Mouse (Mus musculus) ES-E14 (cell line): ENCODE results near the gene Dab2ip. TPM values are rescaled to one million over a fixed set of nuclear protein-coding genes. Genes with fewer than 3 reads are reported as not detected.
A peak's percentile ranks its signal among the peaks of the same experiment; 100 is the strongest.

ENCODE experiments used
- DNase-seq: peaks from one replicate; pipeline ENCODE4 v3.0.0-alpha.2; 2013; ENCODE audit warnings: low read depth, low spot score
- H3K27ac ChIP-seq: 2 replicates; pipeline ENCODE4 v1.5.1; 2012; ENCODE audit warnings: low read depth, mild to moderate bottlenecking, low read length, moderate library complexity, mixed read lengths; ENCODE audit not compliant: poor library complexity, insufficient read depth, severe bottlenecking
- H3K36me3 ChIP-seq: 2 replicates; pipeline ENCODE4 v1.6.1; 2012; ENCODE audit warnings: mild to moderate bottlenecking, low read length, moderate library complexity, mixed read lengths; ENCODE audit not compliant: control insufficient read depth, poor library complexity, insufficient read depth, severe bottlenecking
- H3K4me1 ChIP-seq, 2 experiments: fragments of 150-350 bp in 1 of 2; sonication (generic) in 1 of 2; 2 replicates each; pipeline ENCODE4 v1.6.1; 2012; ENCODE audit warnings: low read length in 2 of 2, mild to moderate bottlenecking in 1 of 2, mixed read lengths in 1 of 2; ENCODE audit not compliant: control insufficient read depth in 2 of 2, insufficient read depth in 2 of 2, poor library complexity in 1 of 2
- H3K4me3 ChIP-seq, 2 experiments: fragments of 150-350 bp in 1 of 2; sonication (generic) in 1 of 2; 2 replicates each; pipeline ENCODE4 v1.5.1; 2012; ENCODE audit warnings: low read length in 2 of 2, low read depth in 1 of 2, mild to moderate bottlenecking in 1 of 2, mixed read lengths in 1 of 2; ENCODE audit not compliant: insufficient read depth in 1 of 2, poor library complexity in 1 of 2, severe bottlenecking in 1 of 2
- H3K9ac ChIP-seq: 2 replicates; pipeline ENCODE4 v1.6.1; 2012; ENCODE audit warnings: low read depth, mild to moderate bottlenecking, low read length, mixed read lengths; ENCODE audit not compliant: poor library complexity, insufficient read depth, severe bottlenecking
- H3K9me3 ChIP-seq: fragments of 150-350 bp; sonication (generic); 2 replicates; pipeline ENCODE4 v1.6.1; 2012; ENCODE audit warnings: low read depth, mild to moderate bottlenecking, low read length; ENCODE audit not compliant: control insufficient read depth, insufficient read depth
- CHD2 ChIP-seq: IDR thresholded peaks from 2 replicates; pipeline ENCODE4 v1.6.1; 2014; ENCODE audit warnings: mild to moderate bottlenecking, low read depth, low read length, inconsistent platforms
- HCFC1 ChIP-seq: IDR thresholded peaks from 2 replicates; pipeline ENCODE4 v1.6.1; 2012; ENCODE audit warnings: low read length, inconsistent platforms, borderline replicate concordance; ENCODE audit not compliant: insufficient read depth
- MAFK ChIP-seq: IDR thresholded peaks from 2 replicates; pipeline ENCODE4 v1.6.1; 2014; ENCODE audit warnings: mild to moderate bottlenecking, low read depth, low read length, inconsistent platforms; ENCODE audit not compliant: insufficient read depth
- ZC3H11A ChIP-seq: IDR thresholded peaks from 2 replicates; pipeline ENCODE4 v1.6.1; 2012; ENCODE audit warnings: low read depth, mild to moderate bottlenecking, inconsistent platforms, low read length, borderline replicate concordance
- ZNF384 ChIP-seq: IDR thresholded peaks from 2 replicates; pipeline ENCODE4 v1.6.1; 2012; ENCODE audit warnings: low read depth, low read length, inconsistent platforms
- in situ Hi-C, 2 experiments: fragments of 600-800 bp; cut with MboI; formaldehyde crosslinking; loops; one replicate each; pipeline ENCODE4 v1.15.1; 2025; ENCODE audit warnings: low sequenced_read_pairs in 2 of 2, inconsistent platforms in 1 of 2; ENCODE audit not compliant: unreplicated experiment in 2 of 2
- total RNA-seq: library from RNA; depleted of rRNA; stranded (reverse); fragments of 300-350 nt; gene quantifications from 2 replicates; pipeline ENCODE4 v1.2.3, GENCODE M21; 2012

Dab2ip gene
- total RNA-seq, 1 experiment, result 46.9 TPM

DNA sequence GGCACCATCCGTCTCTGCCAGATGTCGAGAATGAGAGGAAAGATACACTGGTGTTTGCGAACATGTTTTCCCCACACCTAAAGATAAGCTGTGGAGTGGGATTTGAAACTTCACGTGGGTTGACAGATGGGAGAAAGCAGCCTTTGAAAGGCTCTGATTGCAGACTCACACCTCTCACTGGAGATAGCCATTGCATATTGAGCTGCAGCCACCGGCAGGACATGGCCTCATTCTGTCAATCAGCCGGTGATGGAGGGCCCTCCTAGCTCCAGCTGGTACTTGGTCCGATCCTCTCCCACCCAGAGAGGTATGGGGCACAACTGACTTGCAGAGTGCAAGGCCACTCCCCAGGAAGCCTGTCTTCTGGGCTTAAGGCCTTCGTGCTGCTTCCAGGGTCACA is 202.3 kb downstream of the Dab2ip start:
- in situ Hi-C loops, result no loop called here
- no peak overlapping the region for H3K4me3 ChIP-seq
- no peaks in the 10 kb centered on the region for H3K36me3 ChIP-seq
- no peak for TF ChIP-seq ZC3H11A
- no peak for TF ChIP-seq HCFC1
- TF ChIP-seq ZNF384, result no peak
- no peak for TF ChIP-seq MAFK
- TF ChIP-seq CHD2, result no peak
- no peaks in the 10 kb centered on the region for H3K9me3 ChIP-seq
- H3K27ac ChIP-seq, result no peak overlapping the region
- H3K9ac ChIP-seq, result no peak overlapping the region
- 0 out of 4 replicates have a peak, but pooled peaks cover 0 to 2% of the 10 kb centered on the region in 2 experiments for H3K4me1 ChIP-seq
- no peak for DNase-seq

DNA sequence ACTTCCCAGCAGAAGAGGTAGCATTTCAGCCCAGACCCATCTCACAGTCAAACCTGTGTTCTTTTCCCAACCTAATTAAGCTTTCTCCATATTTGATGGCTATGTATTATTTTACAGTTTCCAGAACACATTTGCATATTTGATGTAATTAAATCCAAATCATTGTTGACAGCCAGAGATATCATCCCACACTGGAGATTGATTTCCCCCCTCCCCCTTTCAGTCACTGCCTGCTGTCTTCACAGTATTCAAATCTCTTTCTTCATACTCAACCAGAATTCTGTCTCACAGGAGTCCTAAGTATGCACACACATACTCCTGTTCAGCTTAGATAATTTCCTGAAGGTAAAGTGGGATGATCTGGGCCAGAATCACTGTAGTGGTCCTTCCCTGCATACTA is 202.8 kb downstream of the Dab2ip start:
- in situ Hi-C loops, result no loop called here
- no peak overlapping the region for H3K9ac ChIP-seq
- no peak for DNase-seq
- no peak for TF ChIP-seq CHD2
- TF ChIP-seq HCFC1, result no peak
- H3K4me3 ChIP-seq, result no peak overlapping the region
- H3K9me3 ChIP-seq, result no peaks in the 10 kb centered on the region
- H3K36me3 ChIP-seq, result no peaks in the 10 kb centered on the region
- H3K4me1 ChIP-seq, result 0 out of 4 replicates have a peak, but pooled peaks cover 0 to 2% of the 10 kb centered on the region in 2 experiments
- H3K27ac ChIP-seq, result no peak overlapping the region

DNA sequence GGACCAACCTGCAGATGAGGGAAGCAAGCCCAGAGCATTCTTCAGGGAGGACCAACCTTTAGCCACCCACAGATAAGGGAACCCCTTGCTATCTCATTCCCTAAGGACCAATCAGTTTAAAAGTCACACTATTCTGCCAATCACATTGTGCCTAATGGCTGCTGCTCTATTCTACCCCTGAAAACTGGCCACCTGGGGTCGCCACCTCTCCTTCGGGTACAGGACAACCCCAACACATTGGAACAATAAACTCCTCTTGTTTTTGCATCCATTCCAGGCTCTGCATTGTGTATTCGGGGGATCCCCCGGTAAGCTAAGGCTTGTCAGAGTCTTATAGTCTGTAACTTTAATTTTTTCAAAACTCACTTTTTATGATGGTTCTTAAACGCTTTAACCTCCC is 203.4 kb downstream of the Dab2ip start:
- in situ Hi-C loops, result no loop called here
- no peak for TF ChIP-seq CHD2
- no peak for TF ChIP-seq ZC3H11A
- TF ChIP-seq HCFC1, result no peak
- no peak for TF ChIP-seq MAFK
- no peak for TF ChIP-seq ZNF384
- DNase-seq, result no peak
- H3K9me3 ChIP-seq, result no peaks in the 10 kb centered on the region
- H3K36me3 ChIP-seq, result no peaks in the 10 kb centered on the region
- H3K4me1 ChIP-seq, result peaks cover 0 to 7% of the 10 kb centered on the region in 2 experiments; a peak in 1 of 4 replicates
- H3K4me3 ChIP-seq, result no peak overlapping the region
- no peak overlapping the region for H3K27ac ChIP-seq
- H3K9ac ChIP-seq, result no peak overlapping the region

DNA sequence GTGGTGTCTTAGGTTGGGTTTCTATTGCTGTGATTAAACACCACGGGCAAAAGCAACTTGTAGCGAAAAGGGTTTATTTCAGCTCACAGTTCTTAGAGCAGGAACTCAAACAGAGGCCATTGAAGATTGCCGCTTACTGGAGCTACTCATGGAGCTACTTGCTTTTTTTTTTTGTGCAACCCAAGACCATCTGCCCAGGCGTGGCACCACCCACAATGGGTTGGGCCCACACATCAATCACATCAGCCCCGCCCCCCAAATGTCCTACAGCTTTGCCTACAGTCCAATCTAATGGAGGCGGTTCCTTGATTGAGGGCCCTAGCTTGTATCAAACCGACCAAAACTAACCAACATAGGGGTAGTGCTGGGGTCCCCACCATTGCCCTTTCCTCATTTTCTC is 205.8 kb downstream of the Dab2ip start:
- no peak overlapping the region for H3K9ac ChIP-seq
- no peak for DNase-seq
- in situ Hi-C loops, result no loop called here
- peaks cover 0 to 14% of the 10 kb centered on the region in 2 experiments; a peak in 1 of 4 replicates for H3K4me1 ChIP-seq
- H3K9me3 ChIP-seq, result no peaks in the 10 kb centered on the region
- H3K27ac ChIP-seq, result no peak overlapping the region
- TF ChIP-seq ZNF384 (peak; percentile 68), ZC3H11A (no peak)
- H3K4me3 ChIP-seq, result no peak overlapping the region
- H3K36me3 ChIP-seq, result no peaks in the 10 kb centered on the region

DNA sequence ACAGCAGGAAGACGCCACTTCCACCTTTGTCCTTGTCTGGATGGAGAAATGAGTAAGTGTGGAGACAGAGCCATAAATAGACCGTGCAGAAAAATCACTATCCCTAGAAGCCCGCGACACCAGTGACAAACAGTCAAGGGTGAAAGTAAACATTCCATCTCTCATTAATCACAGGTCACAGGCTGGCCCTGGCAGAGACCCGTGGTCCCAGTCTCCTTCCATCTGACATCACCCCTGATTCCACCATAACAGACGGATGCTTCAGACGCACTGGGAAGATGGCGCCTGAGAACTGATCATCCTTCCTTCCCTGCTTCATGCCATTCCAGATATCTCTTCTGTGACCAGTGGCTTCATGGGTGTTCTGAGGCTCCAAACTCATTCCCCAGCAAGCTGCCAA is 206.3 kb downstream of the Dab2ip start:
- Histone ChIP-seq H3K36me3 (no peaks in the 10 kb centered on the region), H3K9ac (no peak overlapping the region), H3K27ac (no peak overlapping the region), H3K4me1 (peaks cover 0 to 14% of the 10 kb centered on the region in 2 experiments; a peak in 1 of 4 replicates), H3K4me3 (no peak overlapping the region), H3K9me3 (no peaks in the 10 kb centered on the region)
- in situ Hi-C loops, result no loop called here
- TF ChIP-seq ZC3H11A (no peak), ZNF384 (no peak), MAFK (no peak), CHD2 (no peak), HCFC1 (no peak)
- no peak for DNase-seq
